8 mouse cellular contexts compared by ENCODE assay signal in genomic region chr8:61224380-61225092, GRCm38 (mm10). TPM values are rescaled to one million over a fixed set of nuclear protein-coding genes. Genes with fewer than 3 reads are reported as not detected.
DNase-seq lines count a peak whose midpoint lies in the region; ATAC-seq and TF ChIP-seq lines count a peak whose summit lies in the region.

No protein-coding gene starts in this region.

- no peaks in the 10 kb centered on the region for H3K36me3 ChIP-seq in embryonic facial prominence, embryonic 13.5 days
- H3K36me3 ChIP-seq in heart, postnatal 0 days (replicated peaks; ENCODE audit: control insufficient read depth, insufficient read depth, low read length): no peaks in the 10 kb centered on the region
- no peaks in the 10 kb centered on the region for H3K36me3 ChIP-seq in lung, embryonic 15.5 days
- H3K36me3 ChIP-seq in neural tube, embryonic 15.5 days: no peaks in the 10 kb centered on the region

- peaks cover 35% of the 10 kb centered on the region for H3K4me1 ChIP-seq in embryonic facial prominence, embryonic 13.5 days
- peaks cover 8% of the 10 kb centered on the region; the same call in 1 of the 2 replicates for H3K4me1 ChIP-seq in heart, postnatal 0 days (ENCODE audit: control insufficient read depth, insufficient read depth)
- H3K4me1 ChIP-seq in lung, embryonic 15.5 days: peaks cover 59% of the 10 kb centered on the region
- H3K4me1 ChIP-seq in neural tube, embryonic 15.5 days: peaks cover 41% of the 10 kb centered on the region

- peak overlapping the region; percentile 84 for H3K4me2 ChIP-seq in embryonic facial prominence, embryonic 13.5 days
- H3K4me2 ChIP-seq in heart, postnatal 0 days (ENCODE audit: low read depth, low read length): peak overlapping the region; percentile 87
- H3K4me2 ChIP-seq in lung, embryonic 15.5 days: peak overlapping the region; percentile 81
- H3K4me2 ChIP-seq in neural tube, embryonic 15.5 days: peak overlapping the region; percentile 85

- DNase-seq in CD8-positive naive resting alpha-beta T cell, adult 2 months (ENCODE audit: low read depth in 2 of 2, low spot score in 2 of 2): peak; percentile 21 to 35
- peak; percentile 74 for DNase-seq in adrenal gland, postnatal 10 days
- DNase-seq in heart, postnatal 0 days (ENCODE audit: low spot score): peak; percentile 30
- DNase-seq in kidney, postnatal 25 days: peak; percentile 49 to 69
- DNase-seq in thymus, postnatal 10 days (ENCODE audit: low spot score in 2 of 2): peak; percentile 49 to 61

- TF ChIP-seq EP300 in heart, postnatal 0 days (IDR thresholded peaks at IDR 0.05; ENCODE audit: low read depth): no peak

- peak overlapping the region; percentile 85 for H3K27ac ChIP-seq in embryonic facial prominence, embryonic 13.5 days
- peak overlapping the region; percentile 68 for H3K27ac ChIP-seq in heart, postnatal 0 days (ENCODE audit: low read depth)
- peak overlapping the region; percentile 88 for H3K27ac ChIP-seq in lung, embryonic 15.5 days
- peak overlapping the region; percentile 83 for H3K27ac ChIP-seq in neural tube, embryonic 15.5 days (replicated peaks)

- H3K9ac ChIP-seq in embryonic facial prominence, embryonic 13.5 days: peak overlapping the region; percentile 86
- H3K9ac ChIP-seq in heart, postnatal 0 days (replicated peaks; ENCODE audit: low read depth, low read length): peak overlapping the region; percentile 75
- peak overlapping the region; percentile 63 for H3K9ac ChIP-seq in lung, embryonic 15.5 days
- peak overlapping the region; percentile 66 for H3K9ac ChIP-seq in neural tube, embryonic 15.5 days (replicated peaks)

- no peaks in the 10 kb centered on the region for H3K9me3 ChIP-seq in embryonic facial prominence, embryonic 13.5 days
- no peaks in the 10 kb centered on the region for H3K9me3 ChIP-seq in heart, postnatal 0 days (replicated peaks; ENCODE audit: control insufficient read depth, low read length)
- H3K9me3 ChIP-seq in lung, embryonic 15.5 days: no peaks in the 10 kb centered on the region
- no peaks in the 10 kb centered on the region for H3K9me3 ChIP-seq in neural tube, embryonic 15.5 days (replicated peaks)

- no peak for TF ChIP-seq CTCF in heart, postnatal 0 days (IDR thresholded peaks at IDR 0.05; ENCODE audit: low read depth)

- WGBS in embryonic facial prominence, embryonic 13.5 days: under 1% methylated on average over 40 of the region's 41 CpGs
- WGBS in heart, postnatal 0 days: under 1% methylated on average over 41 of the region's 41 CpGs
- 0% methylated on average over 41 of the region's 41 CpGs for WGBS in lung, embryonic 15.5 days
- WGBS in neural tube, embryonic 15.5 days: 2% methylated on average over 24 of the region's 41 CpGs

- peak; percentile 43; the same call in 1 of the 2 replicates for ATAC-seq in embryonic facial prominence, embryonic 13.5 days (ENCODE audit: insufficient number of reproducible peaks, insufficient read depth, low FRiP score, low TSS enrichment, low read depth)
- peak; percentile 69 for ATAC-seq in heart, postnatal 0 days (ENCODE audit: insufficient read depth, low read depth)
- peak; percentile 76 for ATAC-seq in lung, embryonic 15.5 days (ENCODE audit: borderline replicate concordance, extremely low read depth, low FRiP score, low TSS enrichment)
- ATAC-seq in neural tube, embryonic 15.5 days (ENCODE audit: low FRiP score): peak; percentile 80

- H3K27me3 ChIP-seq in embryonic facial prominence, embryonic 13.5 days: no peaks in the 10 kb centered on the region
- peaks cover 11% of the 10 kb centered on the region; the same call in 1 of the 2 replicates for H3K27me3 ChIP-seq in heart, postnatal 0 days (ENCODE audit: control insufficient read depth, insufficient read depth, low read length)
- H3K27me3 ChIP-seq in lung, embryonic 15.5 days: no peaks in the 10 kb centered on the region
- no peaks in the 10 kb centered on the region for H3K27me3 ChIP-seq in neural tube, embryonic 15.5 days (replicated peaks)

- H3K4me3 ChIP-seq in embryonic facial prominence, embryonic 13.5 days: peak overlapping the region; percentile 86
- peak overlapping the region; percentile 95 for H3K4me3 ChIP-seq in heart, postnatal 0 days (ENCODE audit: low read depth, low read length)
- H3K4me3 ChIP-seq in lung, embryonic 15.5 days: peak overlapping the region; percentile 60
- H3K4me3 ChIP-seq in neural tube, embryonic 15.5 days (replicated peaks): peak overlapping the region; percentile 62

RNA-seq across cellular contexts. Expression of gene Sh3rf1, which starts 0.9 kb away (rescaled TPM):
- total RNA-seq in adrenal gland, postnatal 10 days (2021): 10 to 100 TPM; 10.1 to 10.4 TPM
- polyA plus RNA-seq in embryonic facial prominence, embryonic 13.5 days (2015; fragmentation: Nextera tagmentation; extraction: Ambion mirVana): 14.9 and 16.1 TPM in 2 replicates
- total RNA-seq in heart, postnatal 0 days (2014; rRNA removed; ENCODE audit: low replicate concordance): 3.3 and 8.9 TPM in 2 replicates
- polyA plus RNA-seq in heart, postnatal 0 days (2015; fragmentation: Nextera tagmentation; extraction: Ambion mirVana): 2.4 and 2.7 TPM in 2 replicates
- polyA plus RNA-seq in lung, embryonic 15.5 days (2015; fragmentation: Nextera tagmentation; extraction: Ambion mirVana): 15.8 and 16.8 TPM in 2 replicates
- 19.0 and 20.8 TPM in 2 replicates for polyA plus RNA-seq in neural tube, embryonic 15.5 days (2015; fragmentation: Nextera tagmentation; extraction: Ambion mirVana)

Comparison
In these comparisons a context has a peak if more than half of its experiments do, and no peak if none do; other contexts are left out.
1. Peak in every context shown above with its lines: DNase-seq, ATAC-seq, H3K4me3 ChIP-seq and H3K27ac ChIP-seq.